Mouse (Mus musculus) midbrain, embryonic 12.5 days (tissue): ENCODE data around the gene Xk. TPM values are rescaled to one million over a fixed set of nuclear protein-coding genes. Genes with fewer than 3 reads are reported as not detected.
"Not testable (repeated sequence)": the region's sequence is repeated elsewhere in the genome, so short reads cannot be mapped to it uniquely, and the experiment has no call there.

Source experiments
- ATAC-seq: fragments of 200-750 bp; cut with Nextera tagmentation; 2 replicates; pipeline ENCODE4 v1.8.0; 2017; ENCODE audit warnings: low read depth, moderate TSS enrichment, moderate library complexity; ENCODE audit not compliant: low FRiP score
- H3K27ac ChIP-seq: fragments of 300-500 bp; sonication (generic); replicated peaks from 2 replicates; pipeline ENCODE4 v1.5.1; 2016; ENCODE audit warnings: mild to moderate bottlenecking
- H3K27me3 ChIP-seq: fragments of 300-500 bp; sonication (generic); 2 replicates; pipeline ENCODE4 v1.6.1; 2016; ENCODE audit warnings: mild to moderate bottlenecking
- H3K36me3 ChIP-seq: fragments of 300-500 bp; sonication (generic); 2 replicates; pipeline ENCODE4 v1.6.1; 2016
- H3K4me1 ChIP-seq: fragments of 300-500 bp; sonication (generic); 2 replicates; pipeline ENCODE4 v1.6.1; 2016
- H3K4me2 ChIP-seq: fragments of 300-500 bp; sonication (generic); replicated peaks from 2 replicates; pipeline ENCODE4 v1.6.1; 2016; ENCODE audit warnings: mild to moderate bottlenecking, moderate library complexity
- H3K4me3 ChIP-seq: fragments of 300-500 bp; sonication (generic); 2 replicates; pipeline ENCODE4 v1.5.1; 2016; ENCODE audit warnings: mild to moderate bottlenecking
- H3K9ac ChIP-seq: fragments of 300-500 bp; sonication (generic); replicated peaks from 2 replicates; pipeline ENCODE4 v1.6.1; 2016; ENCODE audit warnings: mild to moderate bottlenecking, moderate library complexity
- H3K9me3 ChIP-seq: fragments of 300-500 bp; sonication (generic); 2 replicates; pipeline ENCODE4 v1.6.1; 2016; ENCODE audit warnings: mild to moderate bottlenecking
- WGBS: fragments of 180-500 bp; shearing (Covaris S2); methylation state at CpG from one replicate; pipeline ENCODE4 v1.1.7; 2016; 5-methylcytosine and 5-hydroxymethylcytosine counted together
- polyA plus RNA-seq: library from polyadenylated mRNA; unstranded; fragments of >200 nt; fragmentation: Nextera tagmentation; extraction: Ambion mirVana; gene quantifications from 2 replicates; pipeline ENCODE4 v1.2.1, GENCODE M21; 2016

Xk gene
- polyA plus RNA-seq, 1 experiment from 2014 or later = 3.3 TPM

DNA sequence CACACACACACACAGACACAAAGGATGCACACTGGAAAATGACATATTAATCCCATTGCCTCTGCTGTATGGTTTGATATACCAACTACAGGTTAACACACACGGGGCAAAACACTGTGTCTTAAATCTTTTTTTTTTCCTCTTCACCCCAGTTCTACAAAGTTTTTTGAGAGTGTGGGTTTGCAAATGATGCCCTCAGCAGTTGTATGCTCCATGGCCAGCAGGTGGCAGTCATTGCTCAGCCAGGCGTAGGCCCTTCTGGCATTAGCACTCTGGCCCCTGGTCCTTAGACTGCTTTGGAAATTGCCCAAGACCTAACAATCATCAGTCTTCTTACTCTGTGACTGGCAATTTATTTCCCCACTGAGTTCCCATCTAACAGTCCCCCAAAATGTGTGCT, 60.5 kb downstream of the Xk start:
- H3K4me3 ChIP-seq, H3K4me2 ChIP-seq, H3K4me1 ChIP-seq, ATAC-seq, H3K9ac ChIP-seq, H3K27ac ChIP-seq, H3K27me3 ChIP-seq, H3K9me3 ChIP-seq, H3K36me3 ChIP-seq: not testable (repeated sequence)
- 38% methylated on average over 2 of the region's 2 CpGs for WGBS

DNA sequence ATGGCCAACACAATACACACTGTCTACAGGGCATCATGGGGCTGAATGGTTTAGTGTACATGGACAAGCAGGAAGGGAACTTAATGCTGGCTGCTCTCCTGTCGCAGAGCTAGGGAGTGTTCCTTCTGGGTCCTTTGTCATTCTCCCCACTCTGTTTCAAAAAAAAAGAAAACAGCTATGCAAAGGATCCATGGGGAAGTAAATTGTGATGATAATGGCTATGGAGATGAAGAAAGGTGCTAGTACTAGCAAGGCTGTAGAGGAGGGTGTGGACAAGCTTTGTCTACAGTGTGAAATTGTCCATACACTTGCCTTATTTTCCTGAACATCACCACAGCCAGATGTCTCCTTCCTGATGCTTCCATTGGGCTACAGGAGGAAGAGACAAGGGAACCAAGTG, 62.4 kb downstream of the Xk start:
- not testable (repeated sequence) for ATAC-seq, H3K27ac ChIP-seq
- WGBS = 63% methylated on average over 1 of the region's 1 CpGs

DNA sequence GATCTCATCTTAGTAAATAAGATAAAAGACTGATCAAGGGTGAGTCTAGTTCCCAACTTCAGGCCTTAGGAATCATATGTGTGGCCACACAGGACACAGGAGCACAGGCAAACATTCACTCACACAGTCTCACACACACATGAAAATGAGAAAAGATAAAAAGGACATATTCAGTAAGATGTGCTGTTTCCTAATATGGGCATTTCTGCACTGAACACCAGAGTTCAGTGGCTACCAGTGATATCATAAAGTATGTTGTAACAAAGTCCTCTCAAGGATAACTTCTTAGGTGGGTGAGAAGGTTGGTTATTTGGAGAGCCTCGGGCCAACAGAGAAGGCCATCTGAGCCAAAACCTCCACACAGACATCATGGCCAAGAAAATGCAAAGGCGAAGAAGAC, 77.8 kb downstream of the Xk start, which contains the start of gene H2al1k:
TSS of gene H2al1k (plus strand) at position 301 of the 400 bp plus-strand sequence.
- ATAC-seq, H3K4me1 ChIP-seq, H3K27me3 ChIP-seq, H3K36me3 ChIP-seq, H3K27ac ChIP-seq, H3K9me3 ChIP-seq, H3K4me2 ChIP-seq, H3K4me3 ChIP-seq, H3K9ac ChIP-seq: not testable (repeated sequence)
- no CpG with 5 or more reads among the region's 2 CpGs for WGBS

More for the DNA sequence above, 62.4 kb downstream of the Xk start:
- not testable (repeated sequence) for H3K9ac ChIP-seq, H3K4me3 ChIP-seq, H3K4me2 ChIP-seq, H3K9me3 ChIP-seq, H3K4me1 ChIP-seq, H3K27me3 ChIP-seq, H3K36me3 ChIP-seq

Other genes starting within 250 kb of the Xk start
- not detected in 2 replicates for gene Fthl17e, start 239.3 kb upstream of the Xk start, polyA plus RNA-seq
- gene Fthl17f, start 209.7 kb upstream of the Xk start, polyA plus RNA-seq = not detected in 2 replicates
- gene 4930402K13Rik, start 168.2 kb upstream of the Xk start, polyA plus RNA-seq = not detected in 2 replicates
- 2.1 and 2.9 TPM in 2 replicates for gene Lancl3, start 72.9 kb upstream of the Xk start, polyA plus RNA-seq
- 0.34 and 0.56 TPM in 2 replicates for gene Gm14862, start 15.9 kb upstream of the Xk start, polyA plus RNA-seq
- not detected in 2 replicates for gene H2al1m, start 11.0 kb downstream of the Xk start, polyA plus RNA-seq
- gene H2al1k, start 77.9 kb downstream of the Xk start, polyA plus RNA-seq = not detected in 2 replicates
- gene Cybb, start 215.0 kb downstream of the Xk start, polyA plus RNA-seq = 0.77 and 0.81 TPM in 2 replicates